Mouse (Mus musculus): ENCODE data around the gene Fam118b.

- TF ChIP-seq ZC3H11A (IDR thresholded peaks at IDR 0.05; ENCODE audit: low read depth, low read length): no peak
- TF ChIP-seq ZMIZ1 (IDR thresholded peaks at IDR 0.05; ENCODE audit: low read depth, low read length): no peak
- TF ChIP-seq CTCF (conservative IDR thresholded peaks at IDR 0.05 in 1 of 2, IDR thresholded peaks at IDR 0.05 in 1 of 2; ENCODE audit: low read depth in 2 of 2, low read length in 2 of 2): no peak
- no peak for TF ChIP-seq POLR2A (IDR thresholded peaks at IDR 0.05; ENCODE audit: low read depth, low read length)
- TF ChIP-seq KAT2A (IDR thresholded peaks at IDR 0.05; ENCODE audit: insufficient replicate concordance, low read length): no peak
- no peak for TF ChIP-seq ZNF384 (IDR thresholded peaks at IDR 0.05; ENCODE audit: low read depth, low read length)
- TF ChIP-seq RAD21 (IDR thresholded peaks at IDR 0.05; ENCODE audit: low read depth, low read length): no peak
Measured at GRCm38 (mm10) chr9:35183359-35183758, 84.2 kb downstream of the Fam118b start.

All from CH12.LX (cell line).